In genomic region chr1:77978696-77979095, GRCm38 (mm10) we compare ENCODE assay signal across 8 mouse cellular contexts.
A peak's percentile ranks its signal among the peaks of the same experiment; 100 is the strongest.
DNase-seq lines count a peak whose midpoint lies in the region; ATAC-seq and TF ChIP-seq lines count a peak whose summit lies in the region.

No protein-coding gene starts in this region.

- H3K4me1 ChIP-seq in neural tube, embryonic 15.5 days = no peaks in the 10 kb centered on the region
- H3K4me1 ChIP-seq in forebrain, embryonic 14.5 days (ENCODE audit: control insufficient read depth, insufficient read depth, low read length) = no peaks in the 10 kb centered on the region
- no peaks in the 10 kb centered on the region for H3K4me1 ChIP-seq in kidney, adult 2 months (ENCODE audit: control insufficient read depth, insufficient read depth, low read length)
- no peaks in the 10 kb centered on the region for H3K4me1 ChIP-seq in limb, embryonic 11.5 days (ENCODE audit: control insufficient read depth, insufficient read depth, low read length)
- no peaks in the 10 kb centered on the region for H3K4me1 ChIP-seq in olfactory bulb, adult 2 months (ENCODE audit: control insufficient read depth, insufficient read depth, low read length)

- H3K27me3 ChIP-seq in neural tube, embryonic 15.5 days (replicated peaks) = peaks cover 28% of the 10 kb centered on the region
- H3K27me3 ChIP-seq in forebrain, embryonic 14.5 days (replicated peaks; ENCODE audit: control insufficient read depth, insufficient read depth, low read length) = peaks cover 24% of the 10 kb centered on the region
- no peaks in the 10 kb centered on the region; the same call in 1 of the 2 replicates for H3K27me3 ChIP-seq in kidney, adult 2 months (replicated peaks; ENCODE audit: control insufficient read depth, insufficient read depth, low read length)
- H3K27me3 ChIP-seq in limb, embryonic 11.5 days (ENCODE audit: control insufficient read depth, insufficient read depth, low read length) = peaks cover 3% of the 10 kb centered on the region; the same call in 1 of the 2 replicates

- H3K9ac ChIP-seq in neural tube, embryonic 15.5 days (replicated peaks) = no peak overlapping the region
- no peak overlapping the region for H3K9ac ChIP-seq in forebrain, embryonic 14.5 days (ENCODE audit: low read length)
- H3K9ac ChIP-seq in limb, embryonic 11.5 days (ENCODE audit: low read length) = no peak overlapping the region

- H3K36me3 ChIP-seq in neural tube, embryonic 15.5 days = no peaks in the 10 kb centered on the region
- no peaks in the 10 kb centered on the region for H3K36me3 ChIP-seq in forebrain, embryonic 14.5 days (ENCODE audit: control insufficient read depth, insufficient read depth, low read length)
- H3K36me3 ChIP-seq in kidney, adult 2 months (ENCODE audit: control insufficient read depth, insufficient read depth, low read length) = no peaks in the 10 kb centered on the region
- H3K36me3 ChIP-seq in limb, embryonic 11.5 days (ENCODE audit: control insufficient read depth, insufficient read depth, low read length) = no peaks in the 10 kb centered on the region

- TF ChIP-seq POLR2A in kidney, adult 2 months (IDR thresholded peaks at IDR 0.05; ENCODE audit: low read depth, low read length) = no peak
- no peak for TF ChIP-seq POLR2A in olfactory bulb, adult 2 months (IDR thresholded peaks at IDR 0.05; ENCODE audit: insufficient read depth, low read depth, low read length)

- no peaks in the 10 kb centered on the region for H3K9me3 ChIP-seq in neural tube, embryonic 15.5 days (replicated peaks)
- no peaks in the 10 kb centered on the region for H3K9me3 ChIP-seq in forebrain, embryonic 14.5 days (replicated peaks; ENCODE audit: control insufficient read depth, low read length)
- H3K9me3 ChIP-seq in limb, embryonic 11.5 days (ENCODE audit: control insufficient read depth, low read length) = no peaks in the 10 kb centered on the region

- 4% methylated on average over 7 of the region's 7 CpGs for WGBS in neural tube, embryonic 15.5 days
- 7% methylated on average over 7 of the region's 7 CpGs for WGBS in forebrain, embryonic 14.5 days
- WGBS in kidney, adult 2 months = 4% methylated on average over 7 of the region's 7 CpGs
- WGBS in limb, embryonic 11.5 days = 4% methylated on average over 7 of the region's 7 CpGs
- 4% methylated on average over 7 of the region's 7 CpGs for WGBS in olfactory bulb, adult 2 months

- TF ChIP-seq CTCF in kidney, adult 2 months (conservative IDR thresholded peaks at IDR 0.05; ENCODE audit: insufficient read depth, insufficient read length, low read depth, low read length) = peak; percentile 83
- peak; percentile 35; the same call in 1 of the 2 replicates for TF ChIP-seq CTCF in olfactory bulb, adult 2 months (IDR thresholded peaks at IDR 0.05; ENCODE audit: insufficient read depth, low read depth, low read length)

- H3K27ac ChIP-seq in neural tube, embryonic 15.5 days (replicated peaks) = no peak overlapping the region
- no peak overlapping the region for H3K27ac ChIP-seq in forebrain, embryonic 14.5 days (ENCODE audit: low read depth, low read length)
- H3K27ac ChIP-seq in kidney, adult 2 months (ENCODE audit: insufficient read depth, low read depth, low read length) = no peak overlapping the region
- no peak overlapping the region for H3K27ac ChIP-seq in limb, embryonic 11.5 days (replicated peaks; ENCODE audit: low read depth, low read length)
- no peak overlapping the region for H3K27ac ChIP-seq in olfactory bulb, adult 2 months (ENCODE audit: insufficient read depth, low read depth, low read length)

- H3K4me3 ChIP-seq in neural tube, embryonic 15.5 days (replicated peaks) = no peak overlapping the region
- no peak overlapping the region for H3K4me3 ChIP-seq in forebrain, embryonic 14.5 days (ENCODE audit: low read depth, low read length)
- no peak overlapping the region for H3K4me3 ChIP-seq in kidney, adult 2 months (ENCODE audit: insufficient read depth, low read depth, low read length)
- no peak overlapping the region for H3K4me3 ChIP-seq in limb, embryonic 11.5 days (ENCODE audit: low read depth, low read length)
- no peak overlapping the region for H3K4me3 ChIP-seq in olfactory bulb, adult 2 months (ENCODE audit: insufficient read depth, low read depth, low read length)

- H3K4me2 ChIP-seq in neural tube, embryonic 15.5 days = no peak overlapping the region
- H3K4me2 ChIP-seq in forebrain, embryonic 14.5 days (ENCODE audit: low read length) = no peak overlapping the region
- no peak overlapping the region for H3K4me2 ChIP-seq in limb, embryonic 11.5 days (ENCODE audit: low read depth, severe bottlenecking)

- ATAC-seq in neural tube, embryonic 15.5 days (ENCODE audit: low FRiP score) = no peak; the same call in 1 of the 2 replicates
- ATAC-seq in forebrain, embryonic 14.5 days = peak; percentile 73; the same call in 1 of the 2 replicates
- no peak for ATAC-seq in limb, embryonic 11.5 days (ENCODE audit: insufficient number of reproducible peaks, low FRiP score, low TSS enrichment, low read depth)

- DNase-seq in neural tube, embryonic 10.5 days (ENCODE audit: extremely low spot score, low spot score) = peak; percentile 66
- DNase-seq in c-Kit-positive CD71-negative TER-119-negative erythroid progenitor cells, embryonic 14.5 days (ENCODE audit: low read depth) = peak; percentile 32
- DNase-seq in forebrain, embryonic 14.5 days (ENCODE audit: low spot score) = peak; percentile 88
- peak; percentile 58 for DNase-seq in kidney, adult 2 months
- DNase-seq in limb, embryonic 11.5 days (ENCODE audit: low spot score) = peak; percentile 84
- peak; percentile 23 to 47 for DNase-seq in urinary bladder, postnatal 36 days (ENCODE audit: low spot score in 2 of 2)

Comparison
In these comparisons a context has a peak if more than half of its experiments do, and no peak if none do; other contexts are left out.
1. DNase-seq: peak in every context shown above with its lines; median percentile 88 in forebrain, embryonic 14.5 days; 84 in limb, embryonic 11.5 days; 66 in neural tube, embryonic 10.5 days; 58 in kidney, adult 2 months; 35 in urinary bladder, postnatal 36 days; 32 in c-Kit-positive CD71-negative TER-119-negative erythroid progenitor cells, embryonic 14.5 days.